Mouse (Mus musculus) hindbrain, postnatal 0 days (tissue): ENCODE results near the gene Nfasc. TPM values are rescaled to one million over a fixed set of nuclear protein-coding genes. Genes with fewer than 3 reads are reported as not detected.

Source experiments
- ATAC-seq: fragments of 200-750 bp; cut with Nextera tagmentation; 2 replicates; pipeline ENCODE4 v1.8.0; 2017; ENCODE audit warnings: mild to moderate bottlenecking, moderate TSS enrichment, moderate library complexity
- DNase-seq: peaks from one replicate; pipeline ENCODE4 v3.0.0-alpha.2; 2015; ENCODE audit warnings: low spot score
- H3K27ac ChIP-seq: fragments of 300-500 bp; sonication (generic); 2 replicates; pipeline ENCODE4 v1.5.1; 2014; ENCODE audit warnings: mild to moderate bottlenecking
- H3K27me3 ChIP-seq: fragments of 300-500 bp; sonication (generic); 2 replicates; pipeline ENCODE4 v1.6.1; 2014; ENCODE audit warnings: low read length, mixed read lengths; ENCODE audit not compliant: insufficient read depth
- H3K36me3 ChIP-seq: fragments of 300-500 bp; sonication (generic); 2 replicates; pipeline ENCODE4 v1.6.1; 2014; ENCODE audit warnings: low read length, mixed read lengths; ENCODE audit not compliant: insufficient read depth
- H3K4me1 ChIP-seq: fragments of 300-500 bp; sonication (generic); 2 replicates; pipeline ENCODE4 v1.6.1; 2014; ENCODE audit warnings: antibody characterized with exemption, low read length, mixed read lengths; ENCODE audit not compliant: insufficient read depth
- H3K4me2 ChIP-seq: fragments of 300-500 bp; sonication (generic); 2 replicates; pipeline ENCODE4 v1.6.1; 2014; ENCODE audit warnings: low read depth, mild to moderate bottlenecking, low read length, moderate library complexity, mixed read lengths
- H3K4me3 ChIP-seq: fragments of 300-500 bp; sonication (generic); 2 replicates; pipeline ENCODE4 v1.5.1; 2014; ENCODE audit warnings: low read length
- H3K9ac ChIP-seq: fragments of 300-500 bp; sonication (generic); replicated peaks from 2 replicates; pipeline ENCODE4 v1.6.1; 2014; ENCODE audit warnings: mild to moderate bottlenecking, low read length, moderate library complexity, mixed read lengths
- H3K9me3 ChIP-seq: fragments of 300-500 bp; sonication (generic); 2 replicates; pipeline ENCODE4 v1.6.1; 2016; ENCODE audit warnings: low read length, mixed read lengths
- CTCF ChIP-seq: IDR thresholded peaks from 2 replicates; pipeline ENCODE4 v1.5.1; 2016; ENCODE audit warnings: antibody characterized with exemption, control low read depth, low read depth
- WGBS: fragments of 180-500 bp; shearing (Covaris S2); extraction: QIAGEN DNeasy Blood & Tissue Kit; methylation state at CpG from one replicate; pipeline ENCODE4 v1.1.7; 2014; 5-methylcytosine and 5-hydroxymethylcytosine counted together
- polyA plus RNA-seq: library from polyadenylated mRNA; unstranded; fragments of >200 nt; fragmentation: Nextera tagmentation; extraction: Ambion mirVana; gene quantifications from 2 replicates; pipeline ENCODE4 v1.2.1, GENCODE M21; 2015
- total RNA-seq: library from RNA; depleted of rRNA; stranded (reverse); fragments of >200 nt; gene quantifications from 2 replicates; pipeline ENCODE4 v1.2.3, GENCODE M21; 2014; rRNA removed

Nfasc gene
- total and polyA plus RNA-seq, 2 experiments from 2014 or later: 30.5 to 69.6 TPM

GRCm38 (mm10) chr1:132519734-132520133 is 221.9 kb downstream of the Nfasc start:
- H3K4me3 ChIP-seq: no peak overlapping the region
- H3K9ac ChIP-seq: no peak overlapping the region
- H3K4me1 ChIP-seq: no peaks in the 10 kb centered on the region
- DNase-seq (no peak), ATAC-seq (no peak)
- H3K27me3 ChIP-seq: no peaks in the 10 kb centered on the region
- no peak overlapping the region for H3K4me2 ChIP-seq
- no peaks in the 10 kb centered on the region for H3K9me3 ChIP-seq
- H3K36me3 ChIP-seq: peaks cover 14% of the 10 kb centered on the region
- no peak for TF ChIP-seq CTCF
- 93% methylated on average over 11 of the region's 11 CpGs for WGBS
- no peak overlapping the region for H3K27ac ChIP-seq

- Histone ChIP-seq H3K9me3 (no peaks in the 10 kb centered on the region), H3K27me3 (no peaks in the 10 kb centered on the region), H3K27ac (no peak overlapping the region), H3K36me3 (peaks cover 14% of the 10 kb centered on the region), H3K4me1 (no peaks in the 10 kb centered on the region), H3K4me3 (no peak overlapping the region), H3K9ac (no peak overlapping the region), H3K4me2 (no peak overlapping the region)
- DNase-seq (no peak), ATAC-seq (no peak)
- TF ChIP-seq CTCF: no peak
- 69% methylated on average over 18 of the region's 18 CpGs for WGBS
These were observed 223.0 kb downstream of the Nfasc start for GRCm38 (mm10) chr1:132518621-132519020.

- no peak for ATAC-seq
- 85% methylated on average over 11 of the region's 11 CpGs for WGBS
These were observed 224.8 kb downstream of the Nfasc start for GRCm38 (mm10) chr1:132516776-132517175.

GRCm38 (mm10) chr1:132515339-132515738 is 226.3 kb downstream of the Nfasc start:
- Histone ChIP-seq H3K36me3 (0 out of 2 replicates have a peak, but pooled peaks cover 5% of the 10 kb centered on the region), H3K9me3 (no peaks in the 10 kb centered on the region), H3K27ac (no peak overlapping the region), H3K27me3 (no peaks in the 10 kb centered on the region), H3K4me3 (no peak overlapping the region), H3K4me2 (no peak overlapping the region), H3K9ac (no peak overlapping the region), H3K4me1 (no peaks in the 10 kb centered on the region)
- 90% methylated on average over 12 of the region's 12 CpGs for WGBS
- TF ChIP-seq CTCF: no peak
- DNase-seq (no peak), ATAC-seq (no peak)

More at GRCm38 (mm10) chr1:132516776-132517175, 224.8 kb downstream of the Nfasc start:
- H3K9ac ChIP-seq: no peak overlapping the region
- H3K27ac ChIP-seq: no peak overlapping the region
- no peak overlapping the region for H3K4me2 ChIP-seq
- no peak overlapping the region for H3K4me3 ChIP-seq
- H3K9me3 ChIP-seq: no peaks in the 10 kb centered on the region
- H3K4me1 ChIP-seq: no peaks in the 10 kb centered on the region
- H3K36me3 ChIP-seq: 0 out of 2 replicates have a peak, but pooled peaks cover 5% of the 10 kb centered on the region
- no peak for TF ChIP-seq CTCF
- no peaks in the 10 kb centered on the region for H3K27me3 ChIP-seq
- no peak for DNase-seq

Other genes with a start within 250 kb of the Nfasc start
- gene Tmem81, start 235.6 kb downstream of the Nfasc start, total RNA-seq: 2.8 and 3.0 TPM in 2 replicates
- gene Tmem81, start 235.6 kb downstream of the Nfasc start, polyA plus RNA-seq: 0.74 and 0.78 TPM in 2 replicates
- 67.6 and 84.0 TPM in 2 replicates for gene Cntn2, start 198.5 kb downstream of the Nfasc start, total RNA-seq
- gene Cntn2, start 198.5 kb downstream of the Nfasc start, polyA plus RNA-seq: 17.7 and 19.2 TPM in 2 replicates
- gene Lrrn2, start 138.5 kb upstream of the Nfasc start, total RNA-seq: 48.3 and 51.0 TPM in 2 replicates
- gene Lrrn2, start 138.5 kb upstream of the Nfasc start, polyA plus RNA-seq: 60.0 and 64.7 TPM in 2 replicates